Mouse (Mus musculus) ES-Bruce4 (cell line): Measurements from ENCODE around the gene Osbpl6. TPM values are rescaled to one million over a fixed set of nuclear protein-coding genes. Genes with fewer than 3 reads are reported as not detected.

Source experiments
- H3K27ac ChIP-seq: 2 replicates; pipeline ENCODE4 v1.5.1; 2012; ENCODE audit warnings: low read length, inconsistent platforms; ENCODE audit not compliant: insufficient read depth
- H3K27me3 ChIP-seq: 2 replicates; pipeline ENCODE4 v1.6.1; 2012; ENCODE audit warnings: mild to moderate bottlenecking, low read length, inconsistent platforms; ENCODE audit not compliant: control insufficient read depth, poor library complexity, insufficient read depth, severe bottlenecking
- H3K36me3 ChIP-seq: 2 replicates; pipeline ENCODE4 v1.6.1; 2012; ENCODE audit warnings: inconsistent platforms, mild to moderate bottlenecking, low read length, moderate library complexity; ENCODE audit not compliant: control insufficient read depth, poor library complexity, insufficient read depth, severe bottlenecking
- H3K4me1 ChIP-seq: one replicate; pipeline ENCODE4 v1.8.1; 2011; ENCODE audit warnings: low read length; ENCODE audit not compliant: control insufficient read depth, insufficient read depth
- H3K4me3 ChIP-seq: 2 replicates; pipeline ENCODE4 v1.5.1; 2011; ENCODE audit warnings: low read depth, mild to moderate bottlenecking, low read length
- H3K9ac ChIP-seq: 2 replicates; pipeline ENCODE4 v1.6.1; 2012; ENCODE audit warnings: low read depth, mild to moderate bottlenecking, inconsistent platforms; ENCODE audit not compliant: poor library complexity, severe bottlenecking
- H3K9me3 ChIP-seq: replicated peaks from 2 replicates; pipeline ENCODE4 v1.6.1; 2012; ENCODE audit warnings: mild to moderate bottlenecking, low read length, inconsistent platforms; ENCODE audit not compliant: control insufficient read depth, poor library complexity, insufficient read depth, severe bottlenecking
- CTCF ChIP-seq: IDR thresholded peaks from one replicate; pipeline ENCODE4 v1.8.1; 2011; ENCODE audit warnings: low read depth, low read length
- EP300 ChIP-seq: IDR thresholded peaks from 2 replicates; pipeline ENCODE4 v1.6.1; 2011; ENCODE audit warnings: low read depth, low read length; ENCODE audit not compliant: insufficient read depth
- POLR2A ChIP-seq: IDR thresholded peaks from one replicate; pipeline ENCODE4 v1.8.1; 2011; ENCODE audit warnings: low read length; ENCODE audit not compliant: insufficient read depth
- polyA plus RNA-seq: library from polyadenylated mRNA; stranded (reverse); fragments of >200 nt; gene quantifications from 2 replicates; pipeline ENCODE4 v1.2.4, GENCODE M21; 2011; ENCODE audit warnings: low read depth; ENCODE audit not compliant: missing spikeins, insufficient read depth, insufficient read length

The Osbpl6 gene
- polyA plus RNA-seq = 3.0 and 6.6 TPM in 2 replicates

DNA sequence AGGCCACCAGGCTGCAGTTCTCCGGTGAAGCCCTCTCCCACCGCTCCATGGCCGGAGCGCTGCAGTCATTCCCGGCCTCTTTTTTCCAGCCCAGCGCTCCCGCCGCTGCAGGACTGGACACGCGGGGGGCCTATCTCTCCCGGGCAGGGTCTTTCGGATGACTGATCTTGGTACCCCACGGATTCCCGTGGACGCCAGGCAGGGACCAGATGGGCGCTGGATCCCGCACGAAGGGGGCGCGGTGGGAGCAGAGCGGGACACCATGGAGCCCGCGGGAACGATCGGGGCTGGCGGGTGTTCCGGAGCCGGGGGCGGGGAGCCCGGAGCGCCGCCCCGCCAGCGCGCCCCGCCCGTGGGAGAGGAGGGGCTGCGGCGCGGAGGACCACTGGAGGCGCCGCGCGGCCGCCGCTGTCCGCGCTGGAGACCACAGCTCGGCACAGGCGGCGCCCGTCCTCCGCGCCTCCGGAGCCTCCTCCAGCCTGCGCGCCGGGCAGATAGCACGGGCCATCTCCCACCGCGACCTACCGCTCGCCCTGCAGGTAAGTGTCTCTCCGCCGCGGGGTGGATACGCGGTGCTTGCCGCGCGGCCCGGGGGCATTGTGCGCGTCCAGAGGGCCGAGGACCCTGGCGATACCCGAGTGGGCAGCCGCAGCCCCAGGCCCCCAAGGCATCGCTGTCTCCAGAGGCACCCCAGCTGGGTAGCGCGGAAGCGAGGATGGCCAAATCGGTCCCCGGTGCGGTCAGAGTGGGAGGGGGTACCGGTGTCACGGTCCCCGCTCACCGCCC is at the start of gene Osbpl6:
Gene Osbpl6, plus strand, starts transcription at position 358 of the 786 bp plus-strand sequence.
- Histone ChIP-seq H3K4me3 (peak within 1 kb of the TSS; percentile 78), H3K27ac (no peak within 1 kb of the TSS), H3K4me1 (no peaks in the 10 kb centered on the region), H3K9me3 (no peaks in the 10 kb centered on the region), H3K9ac (peak within 1 kb of the TSS; percentile 67), H3K27me3 (peaks cover 17% of the 10 kb centered on the region), H3K36me3 (no peaks in the 10 kb centered on the region)
- TF ChIP-seq EP300 = no peak
- TF ChIP-seq CTCF = no peak
- no peak for TF ChIP-seq POLR2A

DNA sequence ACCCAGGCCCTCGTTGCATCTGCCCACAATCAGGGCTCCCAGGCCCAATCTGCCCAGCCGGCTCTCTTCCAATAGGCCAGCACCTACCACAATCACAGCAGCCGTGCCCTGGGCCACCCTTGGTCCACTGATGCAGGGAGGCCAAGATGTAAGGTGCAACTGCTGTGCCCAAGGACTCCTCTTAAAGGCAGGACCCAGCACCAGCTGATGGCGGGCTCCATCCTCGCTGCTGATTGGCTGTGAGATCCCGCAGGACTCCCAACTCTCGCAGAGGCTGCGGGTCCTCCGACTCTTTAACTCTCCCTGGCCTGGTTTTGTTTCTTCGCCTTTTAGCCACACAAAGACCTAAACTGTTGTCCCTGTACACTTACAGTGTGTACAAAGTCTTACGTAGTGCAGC is 46.1 kb upstream of the Osbpl6 start, which contains the start of gene Cyct:
Gene Cyct, minus strand, starts transcription at position 225 of the 400 bp plus-strand sequence.
- Histone ChIP-seq H3K9ac (peak within 1 kb of the TSS; percentile 39), H3K36me3 (no peaks in the 10 kb centered on the region), H3K27ac (no peak within 1 kb of the TSS), H3K4me1 (no peaks in the 10 kb centered on the region), H3K27me3 (no peaks in the 10 kb centered on the region), H3K4me3 (peak within 1 kb of the TSS; percentile 78), H3K9me3 (no peaks in the 10 kb centered on the region)
- TF ChIP-seq POLR2A (peak; percentile 60), EP300 (no peak)

DNA sequence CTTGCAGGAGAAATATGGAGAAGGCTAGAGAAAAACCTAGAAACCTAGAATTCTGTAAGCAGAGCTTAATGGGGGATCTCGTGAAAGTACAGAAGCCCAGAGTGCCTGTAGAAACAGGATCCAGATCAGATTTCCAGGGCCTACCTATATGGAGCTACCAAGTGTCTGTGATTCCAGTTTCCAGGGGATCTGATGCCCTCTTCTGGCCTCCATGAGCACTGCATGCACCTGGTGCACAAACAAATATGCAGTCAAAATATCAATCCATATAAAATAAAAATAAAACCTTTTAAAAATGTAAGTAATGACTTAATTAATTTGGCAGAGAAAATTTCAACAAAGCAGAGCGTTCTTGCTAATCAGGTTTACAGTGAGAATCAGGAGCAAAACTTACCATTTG is 44.2 kb upstream of the Osbpl6 start:
- Histone ChIP-seq H3K4me1 (no peaks in the 10 kb centered on the region), H3K9me3 (no peaks in the 10 kb centered on the region), H3K27ac (no peak overlapping the region), H3K9ac (no peak overlapping the region), H3K36me3 (no peaks in the 10 kb centered on the region), H3K4me3 (no peak overlapping the region), H3K27me3 (no peaks in the 10 kb centered on the region)
- TF ChIP-seq POLR2A (no peak), CTCF (peak; percentile 70), EP300 (no peak)

DNA sequence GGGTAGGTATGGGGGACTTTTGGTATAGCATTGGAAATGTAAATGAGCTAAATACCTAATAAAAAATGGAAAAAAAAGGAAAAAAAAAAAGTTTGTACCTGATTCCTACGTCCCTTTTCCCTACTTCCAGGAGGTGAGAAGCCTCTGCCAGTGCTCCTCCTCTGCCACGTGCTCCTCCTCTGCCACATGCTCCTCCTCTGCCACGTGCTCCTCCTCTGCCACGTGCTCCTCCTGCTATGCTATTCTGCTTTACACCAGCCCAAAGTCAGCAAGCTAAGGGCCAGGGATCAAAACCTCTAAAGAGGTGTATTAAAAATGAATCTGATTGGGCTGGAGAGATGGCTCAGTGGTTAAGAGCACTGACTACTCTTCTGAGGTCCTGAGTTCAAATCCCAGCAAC is 40.5 kb upstream of the Osbpl6 start:
- Histone ChIP-seq H3K36me3 (no peaks in the 10 kb centered on the region), H3K4me1 (no peaks in the 10 kb centered on the region), H3K27me3 (no peaks in the 10 kb centered on the region), H3K27ac (no peak overlapping the region), H3K9me3 (no peaks in the 10 kb centered on the region), H3K9ac (no peak overlapping the region), H3K4me3 (no peak overlapping the region)
- TF ChIP-seq EP300 (no peak), POLR2A (no peak), CTCF (no peak)

DNA sequence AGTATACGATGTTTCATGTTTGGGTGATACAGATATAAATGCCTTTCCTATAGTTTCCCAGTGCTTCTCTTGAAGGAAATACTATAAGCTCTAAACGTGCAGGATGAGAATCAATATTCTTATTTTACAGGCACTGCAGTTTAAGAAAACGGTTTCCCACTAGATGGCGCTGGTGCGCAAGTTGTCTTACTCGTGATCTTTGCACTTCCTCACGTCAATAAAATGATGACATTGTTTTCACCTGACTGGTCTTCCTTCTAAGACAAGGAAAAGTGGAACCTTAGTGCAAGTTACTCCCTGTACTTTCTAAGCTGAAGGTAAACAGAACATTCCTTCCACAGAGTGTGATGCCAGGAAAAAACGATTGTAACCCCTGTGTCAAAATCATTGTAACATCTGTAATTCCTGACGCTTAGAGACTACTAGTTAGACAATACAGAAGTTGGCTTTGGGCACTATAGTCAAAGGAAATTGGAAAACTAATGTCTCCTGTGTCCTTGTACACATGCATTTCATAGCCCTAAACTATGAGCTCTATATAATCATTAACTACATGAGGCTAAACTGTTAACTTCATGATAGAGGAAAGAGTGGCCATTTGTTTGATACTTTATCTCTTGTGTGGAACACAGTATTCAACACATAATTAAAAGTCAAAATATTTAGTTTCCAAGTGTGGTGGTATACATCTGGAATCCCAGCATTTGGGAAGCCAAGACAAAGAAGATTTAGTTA is 39.0 kb upstream of the Osbpl6 start:
- TF ChIP-seq CTCF (peak; percentile 25), EP300 (no peak)
- Histone ChIP-seq H3K4me1 (no peaks in the 10 kb centered on the region), H3K27me3 (no peaks in the 10 kb centered on the region), H3K4me3 (no peak overlapping the region), H3K9ac (no peak overlapping the region), H3K36me3 (peaks cover 8% of the 10 kb centered on the region; the same call in 1 of the 2 replicates), H3K27ac (no peak overlapping the region), H3K9me3 (no peaks in the 10 kb centered on the region)
